Mouse (Mus musculus): Measurements from ENCODE around the gene Reps2. TPM values are rescaled to one million over a fixed set of nuclear protein-coding genes. Genes with fewer than 3 reads are reported as not detected.

Reps2 gene
- polyA plus RNA-seq, 1 experiment from 2014 or later = 4.3 TPM

DNA sequence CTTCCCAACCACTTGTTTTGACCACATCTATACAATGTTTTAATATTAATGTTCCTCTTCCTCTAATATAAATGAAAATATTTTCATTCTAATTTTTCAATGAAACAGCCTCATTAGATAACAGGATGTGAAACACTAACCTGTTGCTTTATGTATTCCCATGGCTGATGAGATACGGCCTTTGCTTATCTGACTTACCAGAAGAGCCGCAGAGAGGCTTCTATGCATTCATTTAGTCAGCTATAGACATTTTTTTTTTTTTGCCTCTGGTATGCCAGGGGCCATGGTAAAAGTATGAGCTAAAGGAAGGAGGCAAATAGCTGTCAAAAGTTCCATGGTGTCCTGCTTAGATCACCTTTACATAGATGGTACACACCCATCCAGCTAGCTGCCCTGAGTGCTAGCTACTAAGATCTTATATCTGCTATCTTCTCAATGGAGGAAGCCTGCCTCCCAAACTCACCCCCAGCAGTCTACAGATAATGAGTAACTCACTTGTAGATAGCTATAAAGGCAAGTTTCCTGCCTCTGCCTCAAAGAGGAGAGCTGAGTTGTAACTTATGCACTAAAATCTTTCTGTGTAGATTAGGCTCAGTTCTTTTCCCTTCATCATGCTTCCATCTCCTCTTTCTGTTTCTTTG, 196.7 kb downstream of the Reps2 start:
- Histone ChIP-seq H3K4me3 (replicated peaks; ENCODE audit: low read depth, low read length) (no peak overlapping the region), H3K36me3 (ENCODE audit: control insufficient read depth, insufficient read depth, low read length) (no peaks in the 10 kb centered on the region), H3K27me3 (ENCODE audit: control insufficient read depth, insufficient read depth, low read length) (no peaks in the 10 kb centered on the region), H3K9me3 (ENCODE audit: control insufficient read depth, low read length) (no peaks in the 10 kb centered on the region), H3K27ac (replicated peaks; ENCODE audit: low read depth, low read length) (no peak overlapping the region), H3K9ac (replicated peaks; ENCODE audit: low read length) (no peak overlapping the region), H3K4me2 (ENCODE audit: low read length) (no peak overlapping the region), H3K4me1 (ENCODE audit: control insufficient read depth, insufficient read depth, low read length) (no peaks in the 10 kb centered on the region)
- WGBS = 87% methylated on average over 2 of the region's 2 CpGs
- ATAC-seq (ENCODE audit: low FRiP score, low TSS enrichment) (no peak), DNase-seq (no peak)

DNA sequence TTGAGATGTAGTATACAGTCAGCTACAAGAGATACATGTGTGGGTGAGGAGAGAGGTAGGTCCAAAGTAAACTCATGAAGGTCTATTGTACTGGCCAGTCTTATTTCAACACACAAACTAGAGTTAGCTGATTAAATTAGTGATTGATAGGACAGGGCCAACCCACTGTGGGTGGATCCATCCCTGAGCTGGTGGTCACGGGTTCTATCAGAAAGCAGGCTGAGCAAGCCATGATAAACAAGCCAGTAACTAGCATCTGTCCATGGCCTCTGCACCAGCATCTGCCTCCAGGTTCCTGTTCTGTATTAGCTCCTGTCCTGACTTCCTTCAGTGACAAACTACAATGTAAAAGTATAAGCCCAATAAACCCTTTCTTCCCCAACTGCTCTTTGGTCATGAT, 200.1 kb downstream of the Reps2 start:
- 82% methylated on average over 1 of the region's 1 CpGs for WGBS
- H3K4me3 ChIP-seq (replicated peaks; ENCODE audit: low read depth, low read length) = no peak overlapping the region
- no peak overlapping the region for H3K4me2 ChIP-seq (ENCODE audit: low read length)
- DNase-seq (no peak), ATAC-seq (ENCODE audit: low FRiP score, low TSS enrichment) (no peak)
- no peaks in the 10 kb centered on the region for H3K36me3 ChIP-seq (ENCODE audit: control insufficient read depth, insufficient read depth, low read length)
- H3K27me3 ChIP-seq (ENCODE audit: control insufficient read depth, insufficient read depth, low read length) = no peaks in the 10 kb centered on the region
- H3K4me1 ChIP-seq (ENCODE audit: control insufficient read depth, insufficient read depth, low read length) = no peaks in the 10 kb centered on the region
- H3K27ac ChIP-seq (replicated peaks; ENCODE audit: low read depth, low read length) = no peak overlapping the region
- no peaks in the 10 kb centered on the region for H3K9me3 ChIP-seq (ENCODE audit: control insufficient read depth, low read length)
- H3K9ac ChIP-seq (replicated peaks; ENCODE audit: low read length) = no peak overlapping the region

DNA sequence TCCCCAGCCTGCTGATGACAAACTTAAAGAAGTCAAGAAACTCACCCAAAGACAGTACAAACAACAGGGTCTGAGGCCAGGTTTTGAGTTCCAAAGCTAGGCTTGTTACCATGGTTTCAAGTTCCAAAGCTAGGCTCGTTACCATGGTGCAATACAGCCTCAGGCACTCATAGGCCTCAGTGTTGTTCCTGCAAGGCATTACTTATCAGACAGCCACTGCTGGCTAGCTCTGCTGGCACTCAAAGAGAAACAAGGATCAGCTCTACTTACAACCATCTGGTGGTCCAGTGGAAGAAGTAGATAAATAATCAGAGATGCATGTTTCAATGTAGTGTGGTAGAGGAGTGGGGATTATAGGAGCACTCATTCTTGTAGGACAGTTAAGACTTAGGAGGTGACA, 200.5 kb downstream of the Reps2 start:
- H3K27me3 ChIP-seq (ENCODE audit: control insufficient read depth, insufficient read depth, low read length) = no peaks in the 10 kb centered on the region

DNA sequence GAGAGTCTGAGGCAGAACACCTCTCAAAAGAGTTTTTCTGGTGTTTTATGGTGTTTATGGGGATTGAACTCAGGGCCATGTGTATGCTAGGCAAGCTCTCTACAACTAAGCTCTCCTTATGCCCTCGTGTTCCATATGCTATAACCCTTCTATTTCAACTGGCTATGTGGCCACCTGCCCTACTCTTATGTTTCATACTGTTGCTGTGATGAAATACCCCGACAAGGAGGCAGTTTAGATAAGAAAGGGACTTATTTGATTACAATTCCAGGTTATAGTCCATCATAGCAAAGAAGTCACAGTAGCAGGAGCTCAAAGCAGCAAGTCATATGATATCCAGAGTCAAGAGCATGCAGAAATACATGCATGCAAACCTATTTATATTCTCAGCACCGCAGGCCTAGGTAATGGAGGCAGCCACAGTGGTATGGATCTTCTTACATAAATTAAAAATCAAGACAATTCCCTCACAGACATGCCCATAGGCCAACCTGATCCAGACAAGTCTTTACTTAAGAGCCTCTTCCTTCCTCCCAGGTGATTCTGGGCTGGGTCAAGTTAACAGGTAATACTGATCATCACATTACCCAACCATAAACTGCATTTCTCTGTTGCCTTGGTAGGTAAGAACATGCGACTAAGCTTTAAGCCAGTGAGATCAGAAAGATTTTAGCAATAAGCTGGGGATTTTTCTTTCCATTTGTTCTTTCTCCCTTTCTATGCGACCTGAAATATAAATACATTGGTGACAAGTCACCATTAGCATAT, 210.5 kb downstream of the Reps2 start:
- no peak overlapping the region for H3K4me2 ChIP-seq (ENCODE audit: low read length)
- H3K9ac ChIP-seq (replicated peaks; ENCODE audit: low read length) = no peak overlapping the region
- H3K27me3 ChIP-seq (ENCODE audit: control insufficient read depth, insufficient read depth, low read length) = no peaks in the 10 kb centered on the region
- H3K4me1 ChIP-seq (ENCODE audit: control insufficient read depth, insufficient read depth, low read length) = no peaks in the 10 kb centered on the region
- DNase-seq (no peak), ATAC-seq (ENCODE audit: low FRiP score, low TSS enrichment) (no peak)
- 78% methylated on average over 5 of the region's 5 CpGs for WGBS
- no peak overlapping the region for H3K4me3 ChIP-seq (replicated peaks; ENCODE audit: low read depth, low read length)
- H3K36me3 ChIP-seq (ENCODE audit: control insufficient read depth, insufficient read depth, low read length) = no peaks in the 10 kb centered on the region
- H3K27ac ChIP-seq (replicated peaks; ENCODE audit: low read depth, low read length) = no peak overlapping the region
- H3K9me3 ChIP-seq (ENCODE audit: control insufficient read depth, low read length) = no peaks in the 10 kb centered on the region

More for the DNA sequence above, 200.5 kb downstream of the Reps2 start:
- Histone ChIP-seq H3K4me2 (ENCODE audit: low read length) (no peak overlapping the region), H3K4me3 (replicated peaks; ENCODE audit: low read depth, low read length) (no peak overlapping the region), H3K36me3 (ENCODE audit: control insufficient read depth, insufficient read depth, low read length) (no peaks in the 10 kb centered on the region), H3K4me1 (ENCODE audit: control insufficient read depth, insufficient read depth, low read length) (no peaks in the 10 kb centered on the region), H3K9ac (replicated peaks; ENCODE audit: low read length) (no peak overlapping the region), H3K27ac (replicated peaks; ENCODE audit: low read depth, low read length) (no peak overlapping the region), H3K9me3 (ENCODE audit: control insufficient read depth, low read length) (no peaks in the 10 kb centered on the region)
- 11% methylated on average over 1 of the region's 1 CpGs for WGBS
- DNase-seq = peak; percentile 23
- ATAC-seq (ENCODE audit: low FRiP score, low TSS enrichment) = no peak

DNA sequence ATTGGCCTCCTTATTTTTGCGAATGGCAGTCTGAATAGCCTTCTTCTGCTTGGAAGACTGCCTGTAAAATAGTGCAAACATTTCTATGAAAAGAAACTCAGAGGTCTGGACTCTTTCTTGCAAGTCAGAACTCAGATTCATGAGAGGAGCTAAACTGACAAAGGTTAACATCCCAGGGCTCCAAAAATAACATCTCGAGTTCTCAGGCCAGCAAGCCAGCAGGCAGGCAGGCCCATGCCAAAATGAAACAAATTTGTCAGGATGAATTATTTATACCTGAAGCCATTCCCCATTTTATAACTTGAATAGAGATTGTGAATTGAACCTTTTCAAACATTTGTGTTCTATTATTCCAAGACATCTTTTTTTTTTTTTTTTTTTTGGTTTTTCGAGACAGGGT, 215.8 kb downstream of the Reps2 start:
- no peak overlapping the region for H3K4me3 ChIP-seq (replicated peaks; ENCODE audit: low read depth, low read length)
- no peaks in the 10 kb centered on the region for H3K36me3 ChIP-seq (ENCODE audit: control insufficient read depth, insufficient read depth, low read length)
- H3K27ac ChIP-seq (replicated peaks; ENCODE audit: low read depth, low read length) = no peak overlapping the region
- ATAC-seq (ENCODE audit: low FRiP score, low TSS enrichment) = no peak
- no peaks in the 10 kb centered on the region for H3K4me1 ChIP-seq (ENCODE audit: control insufficient read depth, insufficient read depth, low read length)
- DNase-seq = no peak
- no peak overlapping the region for H3K4me2 ChIP-seq (ENCODE audit: low read length)
- no peak overlapping the region for H3K9ac ChIP-seq (replicated peaks; ENCODE audit: low read length)
- WGBS = 80% methylated on average over 2 of the region's 3 CpGs
- H3K27me3 ChIP-seq (ENCODE audit: control insufficient read depth, insufficient read depth, low read length) = no peaks in the 10 kb centered on the region
- H3K9me3 ChIP-seq (ENCODE audit: control insufficient read depth, low read length) = no peaks in the 10 kb centered on the region

DNA sequence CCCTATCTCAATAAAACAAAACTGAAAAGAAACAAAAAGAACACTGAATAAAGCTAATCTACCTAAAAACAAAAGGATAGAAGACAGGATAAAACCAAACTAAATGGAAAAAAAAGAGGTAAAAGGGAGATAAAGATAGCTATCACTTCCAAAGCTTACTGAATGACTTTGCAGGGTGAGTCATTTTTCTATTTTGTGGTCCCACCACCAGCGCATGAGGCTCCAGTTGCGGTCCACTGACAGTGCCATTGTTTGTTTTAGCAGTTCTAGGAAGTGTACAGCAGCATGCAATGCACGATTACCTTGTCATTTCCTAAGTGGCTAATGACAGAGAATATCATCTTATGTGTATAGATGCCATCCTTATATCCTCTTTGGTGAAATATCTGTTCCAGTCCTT, 224.0 kb downstream of the Reps2 start:
- WGBS = 75% methylated on average over 3 of the region's 3 CpGs
- DNase-seq (no peak), ATAC-seq (ENCODE audit: low FRiP score, low TSS enrichment) (no peak)
- H3K9ac ChIP-seq (replicated peaks; ENCODE audit: low read length) = no peak overlapping the region
- no peaks in the 10 kb centered on the region for H3K36me3 ChIP-seq (ENCODE audit: control insufficient read depth, insufficient read depth, low read length)
- no peaks in the 10 kb centered on the region for H3K4me1 ChIP-seq (ENCODE audit: control insufficient read depth, insufficient read depth, low read length)
- H3K9me3 ChIP-seq (ENCODE audit: control insufficient read depth, low read length) = no peaks in the 10 kb centered on the region
- no peak overlapping the region for H3K4me3 ChIP-seq (replicated peaks; ENCODE audit: low read depth, low read length)
- H3K27me3 ChIP-seq (ENCODE audit: control insufficient read depth, insufficient read depth, low read length) = no peaks in the 10 kb centered on the region
- H3K27ac ChIP-seq (replicated peaks; ENCODE audit: low read depth, low read length) = no peak overlapping the region
- no peak overlapping the region for H3K4me2 ChIP-seq (ENCODE audit: low read length)

DNA sequence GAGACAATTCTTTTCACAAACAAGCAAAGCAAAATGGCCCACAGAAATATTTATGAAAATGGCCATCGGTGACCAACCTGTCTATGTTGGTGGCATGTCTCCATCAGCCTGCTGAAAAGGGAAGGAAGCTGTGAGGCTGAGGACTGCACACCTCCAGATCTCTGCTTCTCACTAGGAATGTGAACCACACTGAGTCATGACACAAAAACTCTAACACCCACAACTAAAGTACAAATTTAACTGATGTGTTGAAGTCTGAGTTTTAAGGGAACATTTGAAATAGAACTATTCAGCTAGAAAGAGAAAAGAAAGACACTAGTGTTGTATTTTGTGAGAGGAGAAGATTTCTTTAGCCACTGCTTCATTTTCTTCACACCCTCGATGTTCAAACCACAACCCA, 230.3 kb downstream of the Reps2 start:
- H3K9me3 ChIP-seq (ENCODE audit: control insufficient read depth, low read length) = no peaks in the 10 kb centered on the region
- no peak overlapping the region for H3K4me2 ChIP-seq (ENCODE audit: low read length)
- no peaks in the 10 kb centered on the region for H3K4me1 ChIP-seq (ENCODE audit: control insufficient read depth, insufficient read depth, low read length)
- no peak overlapping the region for H3K4me3 ChIP-seq (replicated peaks; ENCODE audit: low read depth, low read length)
- no peak for DNase-seq
- H3K9ac ChIP-seq (replicated peaks; ENCODE audit: low read length) = no peak overlapping the region
- no peaks in the 10 kb centered on the region for H3K27me3 ChIP-seq (ENCODE audit: control insufficient read depth, insufficient read depth, low read length)
- no peaks in the 10 kb centered on the region for H3K36me3 ChIP-seq (ENCODE audit: control insufficient read depth, insufficient read depth, low read length)
- ATAC-seq (ENCODE audit: low FRiP score, low TSS enrichment) = no peak
- 85% methylated on average over 2 of the region's 2 CpGs for WGBS
- H3K27ac ChIP-seq (replicated peaks; ENCODE audit: low read depth, low read length) = no peak overlapping the region

DNA sequence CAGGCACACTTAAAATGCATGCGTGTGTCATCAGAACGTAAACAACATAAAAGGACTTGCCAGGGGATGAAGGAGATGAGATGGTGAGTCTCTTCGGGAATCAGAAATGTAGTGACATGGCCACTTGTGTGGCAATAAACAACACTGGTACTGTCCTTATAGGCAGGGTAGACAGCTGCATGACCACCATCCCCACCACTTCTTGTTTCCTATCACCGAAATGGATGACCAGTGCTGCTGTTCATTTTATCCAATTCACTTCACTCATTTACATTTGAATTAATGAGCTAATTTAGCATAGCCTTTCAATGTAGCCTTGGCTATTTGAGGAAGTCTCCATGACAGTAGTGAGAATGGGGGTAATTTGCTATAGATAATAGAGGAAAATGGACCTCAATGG, 236.2 kb downstream of the Reps2 start:
- no peaks in the 10 kb centered on the region for H3K4me1 ChIP-seq (ENCODE audit: control insufficient read depth, insufficient read depth, low read length)
- H3K9me3 ChIP-seq (ENCODE audit: control insufficient read depth, low read length) = no peaks in the 10 kb centered on the region
- DNase-seq = no peak
- WGBS = 72% methylated on average over 4 of the region's 4 CpGs
- H3K9ac ChIP-seq (replicated peaks; ENCODE audit: low read length) = no peak overlapping the region
- no peaks in the 10 kb centered on the region; the same call in 1 of the 2 replicates for H3K27me3 ChIP-seq (ENCODE audit: control insufficient read depth, insufficient read depth, low read length)
- no peak overlapping the region for H3K4me2 ChIP-seq (ENCODE audit: low read length)
- H3K4me3 ChIP-seq (replicated peaks; ENCODE audit: low read depth, low read length) = no peak overlapping the region
- H3K36me3 ChIP-seq (ENCODE audit: control insufficient read depth, insufficient read depth, low read length) = no peaks in the 10 kb centered on the region
- ATAC-seq (ENCODE audit: low FRiP score, low TSS enrichment) = no peak
- H3K27ac ChIP-seq (replicated peaks; ENCODE audit: low read depth, low read length) = no peak overlapping the region

DNA sequence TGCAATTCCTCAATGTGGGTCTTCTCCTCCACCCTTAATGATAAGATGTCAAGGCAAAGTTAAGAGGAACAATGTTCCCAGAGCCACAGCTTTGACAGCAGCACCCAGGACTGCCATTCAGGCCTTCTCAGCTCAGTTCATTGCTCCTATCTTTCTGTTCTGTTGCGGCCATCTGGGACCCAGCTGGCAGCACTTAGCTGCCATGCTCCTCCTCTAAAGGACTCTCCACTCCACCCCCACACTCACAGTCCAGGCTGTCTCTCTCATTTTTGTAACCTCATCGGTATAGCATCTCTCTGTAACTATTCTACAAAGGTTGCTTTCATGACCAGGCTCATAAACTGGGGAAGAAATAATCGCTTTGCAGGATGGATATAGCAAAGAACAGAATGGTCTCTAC, 241.0 kb downstream of the Reps2 start:
- no peaks in the 10 kb centered on the region for H3K9me3 ChIP-seq (ENCODE audit: control insufficient read depth, low read length)
- no peak overlapping the region for H3K27ac ChIP-seq (replicated peaks; ENCODE audit: low read depth, low read length)
- no peak overlapping the region for H3K4me2 ChIP-seq (ENCODE audit: low read length)
- no peaks in the 10 kb centered on the region; the same call in 1 of the 2 replicates for H3K27me3 ChIP-seq (ENCODE audit: control insufficient read depth, insufficient read depth, low read length)
- H3K9ac ChIP-seq (replicated peaks; ENCODE audit: low read length) = no peak overlapping the region
- ATAC-seq (ENCODE audit: low FRiP score, low TSS enrichment) = no peak
- no peaks in the 10 kb centered on the region for H3K4me1 ChIP-seq (ENCODE audit: control insufficient read depth, insufficient read depth, low read length)
- H3K36me3 ChIP-seq (ENCODE audit: control insufficient read depth, insufficient read depth, low read length) = no peaks in the 10 kb centered on the region
- DNase-seq = no peak
- 74% methylated on average over 3 of the region's 3 CpGs for WGBS
- no peak overlapping the region for H3K4me3 ChIP-seq (replicated peaks; ENCODE audit: low read depth, low read length)
